Mouse (Mus musculus): ENCODE results near the gene Tfeb.

Tfeb gene

DNA sequence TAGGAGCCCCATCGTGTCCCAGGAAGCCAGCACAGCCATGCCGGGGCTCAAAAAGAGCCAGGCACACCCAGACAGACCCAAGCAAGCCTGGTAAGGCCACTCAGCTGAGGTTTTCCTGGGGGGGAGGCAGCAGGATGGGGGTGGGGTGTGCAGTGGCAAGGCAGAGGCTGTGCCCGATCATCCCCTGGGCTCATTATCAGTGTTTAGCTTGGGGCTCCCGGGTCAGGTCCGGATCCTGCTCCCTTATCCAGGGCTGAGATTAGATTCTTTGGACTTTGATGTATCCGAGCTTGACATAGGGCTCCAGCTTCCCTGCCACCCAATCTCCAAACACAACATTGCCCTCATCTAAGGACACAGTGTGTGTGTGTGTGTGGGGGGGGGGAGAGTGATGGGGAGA, 24.9 kb upstream of the Tfeb start:
- in situ Hi-C loops (cut with MboI; ENCODE audit: low sequenced_read_pairs) = no loop called here

DNA sequence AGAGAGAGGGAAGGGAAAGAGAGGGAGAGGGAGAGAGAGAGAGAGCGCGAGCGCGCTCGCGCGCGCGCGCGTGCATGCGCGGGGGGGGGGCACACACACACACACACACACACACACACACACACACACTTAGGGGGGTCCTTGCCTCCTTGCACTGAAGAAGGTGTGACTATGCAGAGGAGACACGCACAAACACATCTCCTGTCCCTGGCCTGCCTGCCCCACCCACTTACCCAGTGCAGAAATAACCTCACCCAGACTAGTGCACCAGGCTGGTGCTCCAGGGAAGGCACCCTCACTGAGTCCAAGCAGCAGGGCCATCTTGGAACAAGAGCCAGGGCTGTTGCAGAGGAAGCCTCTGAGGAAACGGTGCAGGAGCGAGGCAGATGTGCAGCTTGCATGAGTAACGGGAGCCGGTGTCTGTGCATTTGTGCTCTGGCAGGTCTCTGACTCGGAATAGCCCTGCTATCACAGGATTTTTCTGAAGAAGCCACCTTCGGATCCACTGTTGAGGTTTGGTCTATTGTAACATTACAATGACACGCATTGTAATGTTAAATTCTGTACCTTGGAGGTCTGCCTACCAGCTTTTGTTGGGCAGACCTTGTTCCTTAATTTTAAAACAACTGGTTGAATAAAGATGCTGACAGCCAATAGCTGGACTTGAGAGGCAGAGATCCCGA, 23.8 kb upstream of the Tfeb start:
- in situ Hi-C loops (cut with MboI; ENCODE audit: low sequenced_read_pairs) = no loop called here

DNA sequence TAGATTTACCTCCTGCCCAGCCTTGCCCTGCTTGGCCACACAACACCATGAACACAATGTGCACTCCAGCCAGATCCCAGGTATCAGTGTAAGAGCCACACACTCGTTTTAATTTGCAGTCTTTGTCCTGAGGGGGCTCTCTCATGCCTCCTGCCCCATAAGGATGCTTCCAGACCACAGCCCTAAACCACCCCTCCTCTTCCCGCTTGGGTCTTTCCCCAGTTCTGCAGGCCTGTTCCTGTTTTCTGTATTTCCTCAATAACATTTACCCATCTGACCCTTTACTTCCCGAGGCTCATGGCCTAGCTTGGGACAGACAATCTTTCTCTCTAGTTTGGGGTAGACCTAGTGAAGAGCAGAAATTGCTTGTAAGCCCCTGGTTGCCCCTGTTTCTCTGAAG, 21.8 kb upstream of the Tfeb start:
- in situ Hi-C loops (cut with MboI; ENCODE audit: low sequenced_read_pairs) = no loop called here

DNA sequence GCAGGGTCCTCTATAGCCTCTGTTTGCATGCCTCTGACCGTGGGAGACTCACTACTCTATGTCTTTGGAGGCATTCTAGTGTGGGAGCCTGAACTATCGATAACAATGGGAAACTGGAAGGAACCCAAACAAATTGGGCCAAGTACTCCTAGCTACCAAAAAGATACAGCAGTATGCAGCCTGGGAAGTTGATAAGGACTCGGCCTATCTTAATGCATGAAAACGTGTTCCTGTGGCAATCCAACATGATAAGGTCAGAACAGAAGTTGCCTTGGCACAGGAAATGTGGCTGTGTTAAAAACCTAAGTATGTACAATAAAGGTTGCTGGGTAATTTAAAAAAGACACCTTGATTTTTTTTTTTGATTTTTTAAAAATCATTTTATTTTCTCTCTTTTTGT, 15.6 kb upstream of the Tfeb start:
- in situ Hi-C loops (cut with MboI; ENCODE audit: low sequenced_read_pairs) = no loop called here

GRCm38 (mm10) chr17:47726566-47726965, 10.3 kb upstream of the Tfeb start, which contains the start of gene Pgc:
Pgc (plus strand) TSS chr17:47726842.
- in situ Hi-C loops (cut with MboI; ENCODE audit: low sequenced_read_pairs) = no loop called here

DNA sequence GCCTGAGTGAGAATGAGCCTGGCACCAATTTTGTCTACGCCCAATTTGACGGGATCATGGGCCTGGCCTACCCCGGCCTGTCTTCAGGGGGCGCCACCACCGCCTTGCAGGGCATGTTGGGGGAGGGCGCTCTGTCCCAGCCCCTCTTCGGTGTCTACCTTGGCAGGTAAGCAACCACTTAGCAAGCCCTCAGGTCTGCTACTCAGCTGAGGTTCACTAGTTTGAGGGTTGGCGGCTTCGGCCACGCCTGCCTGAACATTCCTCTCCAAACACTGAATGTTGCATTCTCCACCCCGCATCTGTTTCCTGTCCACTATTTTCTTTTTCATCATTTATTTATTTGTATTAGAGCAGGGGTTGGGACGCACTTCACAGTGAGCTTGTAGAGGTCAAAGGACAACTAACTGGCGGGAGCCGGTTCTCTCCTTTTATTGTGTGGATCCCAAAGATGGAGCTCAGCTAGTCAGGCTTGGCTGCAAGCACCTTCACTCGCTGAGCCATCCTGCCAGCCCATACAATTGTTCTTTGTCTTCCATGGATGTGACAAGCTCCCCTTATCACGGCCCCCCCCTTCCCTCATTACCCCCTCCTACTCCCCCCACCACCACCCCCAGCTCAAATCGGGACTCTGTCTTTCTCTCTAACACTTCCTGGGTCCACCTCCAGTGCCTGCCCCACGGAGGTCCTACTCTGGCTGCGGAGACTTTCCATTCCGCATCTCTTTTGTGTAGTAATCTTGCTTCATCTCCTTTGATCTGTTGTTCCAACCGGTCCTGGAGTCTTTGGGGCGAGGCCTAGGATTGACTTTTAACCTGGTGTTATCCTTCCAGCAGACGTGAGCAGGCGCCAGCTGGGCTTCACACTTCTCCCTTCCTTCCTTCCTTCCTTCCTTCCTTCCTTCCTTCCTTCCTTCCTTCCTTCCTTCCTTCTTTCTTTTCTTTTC, 5.9 kb upstream of the Tfeb start:
- in situ Hi-C loops (cut with MboI; ENCODE audit: low sequenced_read_pairs) = no loop called here

- in situ Hi-C loops (cut with MboI; ENCODE audit: low sequenced_read_pairs) = no loop called here
Observed at GRCm38 (mm10) chr17:47735553-47736100, 1.2 kb upstream of the Tfeb start.

- in situ Hi-C loops (cut with MboI; ENCODE audit: low sequenced_read_pairs) = no loop called here
Observed at GRCm38 (mm10) chr17:47737271-47738065, 638 bp downstream of the Tfeb start.

DNA sequence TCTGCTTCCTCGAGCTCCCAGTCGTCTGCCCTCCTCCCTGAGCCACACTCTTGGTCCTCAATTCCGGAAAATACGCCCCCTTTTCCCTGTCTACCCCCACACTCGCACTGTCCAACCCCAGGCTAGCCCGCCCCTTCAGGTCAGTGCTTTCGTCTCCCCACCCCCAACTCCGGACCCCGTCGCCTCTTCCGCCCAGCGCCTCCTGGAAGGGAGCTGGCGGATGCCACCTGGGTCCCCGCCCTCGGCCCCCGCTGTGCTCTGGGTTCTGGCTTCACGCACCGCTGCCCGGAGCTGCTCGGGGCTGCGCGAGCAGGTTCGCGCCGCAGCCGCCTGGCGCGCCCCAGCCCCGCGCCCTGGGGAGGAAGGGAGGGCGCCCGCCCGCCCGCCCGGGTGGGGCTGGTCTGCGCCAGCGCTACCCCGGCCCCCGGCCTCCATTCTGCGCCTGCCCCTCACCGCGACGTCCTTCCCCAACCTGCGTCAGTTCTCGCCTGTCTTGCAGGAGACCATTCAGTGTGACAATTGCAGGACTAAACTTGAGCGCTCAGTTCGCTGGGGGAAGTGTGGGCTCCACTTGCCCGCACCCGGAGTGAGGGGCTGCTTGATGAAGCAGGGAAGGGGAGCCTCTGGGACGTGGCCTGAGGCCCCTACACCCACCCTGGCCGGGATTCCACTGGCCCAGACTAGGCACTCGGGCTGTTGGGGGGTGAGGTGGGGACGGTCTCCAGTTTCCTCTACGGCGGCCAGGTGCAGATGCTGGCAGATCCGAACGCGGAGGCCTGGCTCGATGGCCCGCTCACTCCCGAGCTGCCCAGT, 1.4 kb downstream of the Tfeb start:
- in situ Hi-C loops (cut with MboI; ENCODE audit: low sequenced_read_pairs) = no loop called here

DNA sequence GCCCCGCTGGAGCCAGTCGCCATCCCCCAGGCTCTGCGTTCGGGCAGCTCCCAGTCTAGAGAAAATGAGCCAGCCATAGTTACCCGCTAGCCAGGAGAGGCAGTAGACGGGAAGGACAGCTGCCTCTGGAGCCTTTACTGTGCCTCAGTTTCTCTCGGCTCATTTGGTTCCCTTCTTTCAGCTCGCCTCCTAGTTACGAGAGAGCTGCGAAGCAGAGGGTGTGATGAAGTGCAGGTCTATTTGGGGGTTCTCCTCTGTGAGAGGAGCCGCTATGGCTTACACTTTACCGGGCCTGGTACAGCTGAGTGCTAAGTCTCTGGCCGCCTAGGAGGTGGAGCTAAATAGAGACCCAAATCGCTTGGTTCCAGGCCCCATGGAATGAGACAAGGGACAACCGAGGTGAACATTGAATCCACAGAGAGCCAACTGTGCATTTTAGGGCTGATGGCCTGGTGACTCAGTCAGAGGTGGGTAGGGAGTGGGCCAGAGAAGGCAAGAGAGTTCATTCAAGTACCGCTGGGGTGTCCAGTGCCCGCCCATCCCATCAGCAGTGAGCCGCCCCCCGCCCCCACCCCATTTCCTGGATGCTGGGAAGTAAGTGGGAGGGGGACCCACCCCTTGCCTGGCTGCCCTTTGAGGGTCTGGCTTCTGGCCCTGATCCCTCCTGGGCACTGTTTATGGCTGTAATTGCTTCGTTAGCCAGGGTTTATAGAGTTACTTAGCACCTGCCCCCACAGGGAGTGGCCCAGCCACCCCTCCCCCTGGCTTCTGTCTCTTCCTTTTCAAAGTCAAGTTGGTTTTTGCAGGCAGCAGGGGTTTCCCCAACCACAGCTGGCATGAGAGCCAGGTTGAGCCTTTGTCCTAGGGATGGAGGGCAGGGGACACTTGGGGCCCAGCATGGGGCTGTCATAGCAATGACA, 2.3 kb downstream of the Tfeb start:
- in situ Hi-C loops (cut with MboI; ENCODE audit: low sequenced_read_pairs) = no loop called here

GRCm38 (mm10) chr17:47740186-47740585, 3.4 kb downstream of the Tfeb start:
- in situ Hi-C loops (cut with MboI; ENCODE audit: low sequenced_read_pairs) = no loop called here

DNA sequence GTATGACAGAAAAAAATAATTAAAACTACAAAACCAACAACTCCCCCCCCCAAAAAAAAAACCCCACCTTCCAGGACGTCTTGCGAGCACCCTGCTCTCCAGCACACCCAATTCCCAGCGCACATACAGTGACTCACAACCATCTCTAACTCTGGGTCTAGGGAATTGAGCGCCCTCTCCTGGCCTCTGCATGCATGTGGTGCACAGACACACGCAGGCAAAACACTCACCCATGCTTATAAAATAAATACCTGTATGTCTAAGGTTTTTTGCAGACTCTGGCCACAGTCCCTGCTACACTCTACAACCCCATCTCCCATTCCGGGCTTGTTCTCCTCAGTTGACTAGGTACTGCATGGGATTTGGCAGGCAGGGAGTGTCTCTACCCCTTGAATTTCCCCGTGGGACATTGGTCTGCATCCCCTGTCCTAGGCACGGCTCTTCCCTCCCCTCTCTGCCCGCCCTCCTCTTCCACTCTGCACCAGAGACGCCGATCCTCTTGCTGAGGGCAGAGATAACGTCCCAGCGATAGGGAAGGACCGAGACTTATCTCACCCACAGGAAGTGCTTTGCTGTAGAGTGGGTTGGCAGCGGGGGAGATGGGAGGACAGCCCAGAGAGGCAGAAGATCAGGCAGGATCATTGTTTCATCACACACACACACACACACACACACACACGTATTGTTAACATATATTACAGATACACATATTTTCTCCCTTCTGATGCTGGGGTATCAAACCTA, 6.3 kb downstream of the Tfeb start:
- in situ Hi-C loops (cut with MboI; ENCODE audit: low sequenced_read_pairs) = no loop called here

DNA sequence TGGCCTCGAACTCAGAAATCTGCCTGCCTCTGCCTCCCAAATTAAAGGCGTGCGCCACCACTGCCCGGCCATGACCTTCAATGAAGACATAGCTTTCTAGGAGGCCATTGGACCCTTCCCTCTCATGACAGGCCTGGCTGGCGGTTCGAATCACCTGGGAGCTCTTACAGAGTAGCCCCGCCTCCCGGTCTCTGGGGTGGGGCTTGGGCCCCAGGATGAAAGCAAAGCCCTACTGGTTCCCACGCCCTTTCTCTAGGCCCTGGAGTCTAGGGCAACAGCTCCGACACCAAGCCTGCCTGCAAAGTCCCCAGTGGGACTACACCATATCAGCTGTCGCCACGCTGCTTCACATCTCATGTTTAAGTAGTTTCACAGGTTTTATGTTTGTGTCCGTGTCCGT, 7.3 kb downstream of the Tfeb start:
- in situ Hi-C loops (cut with MboI; ENCODE audit: low sequenced_read_pairs) = no loop called here

DNA sequence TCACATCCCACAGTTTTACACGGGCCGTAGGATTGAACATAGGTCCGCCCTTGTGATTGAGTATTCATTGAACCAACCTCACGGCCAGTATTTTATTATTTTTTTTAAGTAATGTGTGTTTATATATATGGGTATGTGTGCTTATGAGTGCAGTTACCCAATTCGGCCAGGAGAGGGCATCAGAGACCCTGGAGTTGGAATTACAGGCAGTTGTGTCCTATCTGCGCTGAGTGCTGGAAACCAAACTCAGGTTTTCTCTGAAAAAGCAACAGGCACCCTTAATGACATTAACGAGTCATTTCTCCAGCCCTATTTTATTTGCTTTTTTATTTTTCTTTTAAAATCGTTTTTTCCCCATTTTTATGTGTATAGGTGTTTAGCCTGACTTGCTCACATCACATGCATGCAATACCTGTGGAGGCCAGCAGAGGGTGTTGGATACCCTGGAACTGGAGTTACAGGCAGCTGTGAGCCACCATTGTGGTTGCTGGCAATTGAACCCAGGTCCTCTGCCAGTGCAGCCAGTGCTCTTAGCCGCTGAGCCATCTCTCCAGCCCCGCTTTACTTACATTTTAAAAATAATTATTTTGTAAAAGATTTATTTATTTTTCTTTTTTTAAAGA, 8.0 kb downstream of the Tfeb start:
- in situ Hi-C loops (cut with MboI; ENCODE audit: low sequenced_read_pairs) = no loop called here

DNA sequence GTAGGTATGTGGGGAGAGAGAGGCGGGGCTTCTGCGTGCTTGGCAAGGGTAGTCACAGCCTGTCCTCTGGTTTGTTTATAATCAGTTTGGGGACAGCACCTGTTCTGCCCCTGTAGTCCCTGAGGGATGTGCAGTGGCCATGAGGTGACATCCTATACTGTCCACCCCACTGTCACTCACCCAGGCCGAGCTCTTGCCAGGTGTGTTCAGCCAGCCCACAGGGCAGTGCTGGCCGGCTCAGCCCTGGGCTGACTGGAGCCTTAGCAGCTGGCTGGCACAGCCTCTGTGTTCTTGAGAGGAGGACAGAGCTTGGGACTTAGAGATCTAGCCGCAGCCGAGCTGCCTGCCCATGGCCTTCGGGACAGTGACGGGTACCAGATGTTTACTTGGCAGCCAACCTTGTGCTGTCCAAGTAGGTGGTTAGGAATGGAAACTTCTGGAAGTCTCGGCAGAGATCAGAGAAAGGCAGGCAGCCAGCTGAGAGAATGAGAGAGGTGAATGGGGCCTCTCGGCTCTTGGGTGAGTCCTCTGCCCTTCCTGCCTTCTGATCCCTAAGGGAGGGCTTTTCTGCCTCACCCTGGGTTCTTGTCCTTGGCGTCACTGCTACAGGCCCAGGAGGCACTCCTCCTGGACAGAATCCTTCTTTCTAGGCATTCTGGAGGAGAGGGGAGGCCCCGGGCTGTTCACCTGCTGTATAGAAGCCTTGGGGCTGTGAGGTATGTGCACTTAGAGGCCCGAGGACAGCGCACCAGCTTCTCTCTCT, 12.1 kb downstream of the Tfeb start:
- in situ Hi-C loops (cut with MboI; ENCODE audit: low sequenced_read_pairs) = no loop called here

GRCm38 (mm10) chr17:47749626-47750025, 12.8 kb downstream of the Tfeb start:
- in situ Hi-C loops (cut with MboI; ENCODE audit: low sequenced_read_pairs) = no loop called here

DNA sequence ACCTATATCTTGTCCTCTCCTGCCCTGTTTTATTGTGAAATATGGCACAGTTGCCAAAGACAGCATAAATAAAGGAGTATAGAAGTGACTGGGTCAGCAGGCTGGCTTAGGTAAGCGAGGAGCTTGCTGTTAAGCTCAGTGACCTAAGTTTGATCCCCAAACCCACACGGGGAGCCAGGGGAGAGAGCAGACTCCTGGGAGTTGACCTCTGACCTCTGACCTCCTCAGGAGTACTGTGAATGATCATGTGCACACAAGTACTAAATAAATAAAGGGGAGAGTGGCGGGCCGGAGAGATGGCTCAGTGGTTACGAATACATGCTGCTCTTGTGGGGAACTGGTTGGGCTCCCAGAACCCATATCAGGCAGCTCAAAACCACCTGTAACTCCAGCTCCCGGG, 13.3 kb downstream of the Tfeb start:
- in situ Hi-C loops (cut with MboI; ENCODE audit: low sequenced_read_pairs) = no loop called here

All from CH12F3 (cell line).